Mouse (Mus musculus): ENCODE data around the gene Zfp202.

- TF ChIP-seq CTCF (IDR thresholded peaks at IDR 0.05; ENCODE audit: control insufficient read depth, insufficient read depth, low read length) (no peak), POLR2A (IDR thresholded peaks at IDR 0.05; ENCODE audit: borderline replicate concordance, control insufficient read depth, low read depth, low read length) (no peak)
These were observed 48.2 kb downstream of the Zfp202 start for GRCm38 (mm10) chr9:40240311-40240710.

Measured in bone marrow, adult 2 months (tissue).